Mouse (Mus musculus) kidney, postnatal 4 days (tissue): Measurements from ENCODE around the gene Fryl.

Experiments
- DNase-seq, 2 experiments: peaks; one replicate each; pipeline ENCODE4 v3.0.0; 2021; ENCODE audit warnings: mixed read lengths in 2 of 2

The Fryl gene

DNA sequence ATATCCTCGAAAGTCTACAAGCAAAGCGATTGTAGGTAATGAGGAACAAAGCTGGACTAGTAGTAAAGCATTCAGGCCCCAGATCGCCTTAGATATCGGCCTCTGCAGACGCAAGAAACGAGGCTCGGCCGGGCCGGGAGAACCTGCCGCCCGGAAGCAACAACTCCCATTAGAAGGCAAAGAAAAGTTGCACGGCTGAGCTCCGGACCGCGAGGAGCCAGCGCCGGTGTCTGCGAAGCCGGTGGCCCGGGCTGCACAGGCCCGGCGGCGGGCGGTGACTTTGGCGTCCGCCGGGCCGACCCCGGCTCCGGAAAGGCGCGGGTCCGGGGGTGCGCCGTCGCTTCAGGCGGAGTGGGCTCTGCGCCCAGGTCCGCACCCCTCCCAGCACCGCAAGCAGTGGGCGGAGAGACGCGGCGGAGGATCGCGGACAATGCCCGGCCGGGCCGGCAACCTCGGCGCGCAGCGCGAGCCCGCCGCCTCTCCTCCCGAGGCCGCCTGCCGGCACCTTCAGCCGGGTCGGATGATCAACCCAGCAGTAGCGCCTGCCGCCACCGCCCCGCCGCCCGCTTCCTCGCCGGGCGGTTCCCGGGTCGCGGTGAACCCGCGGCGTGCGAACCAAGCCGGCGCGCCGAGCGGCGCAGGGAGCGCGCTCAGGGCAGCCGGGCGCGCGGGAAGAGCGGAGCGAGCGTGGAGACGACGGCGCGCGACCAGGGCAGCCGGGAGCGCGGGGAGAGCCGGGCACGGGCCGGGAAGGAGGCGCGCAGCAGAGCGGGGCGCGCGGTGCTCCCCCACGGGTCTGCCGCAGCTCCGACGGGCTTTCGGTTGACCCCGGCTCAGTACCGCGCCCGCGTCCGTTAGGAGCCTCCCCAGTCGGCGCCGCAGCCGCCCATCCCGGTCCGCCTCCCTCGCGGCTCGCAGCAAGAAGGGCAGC lies 833 bp downstream of the Fryl start:
- peak; percentile 71 to 82 for DNase-seq

DNA sequence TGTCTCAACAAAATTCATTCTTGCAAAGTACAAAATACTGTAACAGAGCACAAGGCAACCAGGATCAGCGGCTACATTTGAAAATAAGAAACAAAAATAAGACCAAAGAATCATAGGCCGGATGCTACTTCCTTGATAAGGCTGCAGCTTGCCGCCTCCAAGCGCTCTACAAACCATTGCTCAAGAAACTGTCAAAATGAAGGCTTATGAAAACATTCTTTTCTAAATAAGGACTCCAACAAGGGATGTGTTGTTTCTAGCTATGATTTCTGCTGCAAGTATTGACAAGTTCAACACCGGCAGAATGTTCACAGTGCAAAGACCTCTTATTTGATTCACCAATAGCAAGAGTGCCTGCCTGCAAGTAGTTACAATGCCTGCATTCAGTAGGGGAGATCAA lies 1.8 kb downstream of the Fryl start:
- DNase-seq: no peak

DNA sequence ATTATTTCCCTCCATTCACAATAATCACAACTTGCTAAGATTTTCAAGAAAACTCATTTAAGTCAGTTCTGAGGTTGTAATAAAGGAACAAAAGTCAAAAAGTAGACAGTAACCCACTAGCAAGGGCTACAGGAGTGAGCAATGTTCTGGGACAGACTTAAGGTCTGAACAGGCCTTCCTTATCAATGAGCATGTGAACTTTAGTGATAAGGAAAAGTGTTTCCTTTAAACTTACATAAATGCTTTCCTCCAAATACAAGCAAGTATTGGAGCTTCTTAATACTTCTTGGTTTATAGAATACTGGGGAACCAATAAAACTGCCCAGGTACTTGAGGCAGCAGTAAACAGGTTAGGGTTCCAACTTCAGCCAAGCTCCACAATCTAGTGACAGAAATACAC lies 3.7 kb downstream of the Fryl start:
- no peak for DNase-seq

DNA sequence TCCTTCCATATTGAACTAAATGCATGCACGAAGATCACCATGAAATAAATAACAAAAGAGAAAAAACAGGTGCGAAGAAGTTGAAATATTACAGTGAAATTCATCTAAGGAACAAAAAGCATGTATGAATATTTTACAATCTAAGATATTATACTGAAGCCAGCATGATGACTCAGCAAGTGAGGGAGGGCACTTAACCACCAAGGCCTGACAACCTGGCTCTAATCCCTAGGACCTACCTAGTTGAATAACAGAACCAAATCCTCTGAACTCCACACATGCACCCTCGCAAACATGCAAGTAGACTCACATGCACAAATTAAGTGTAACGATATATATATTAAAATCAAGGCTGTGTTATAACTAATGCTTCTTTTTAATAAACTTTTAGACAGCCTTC lies 7.1 kb downstream of the Fryl start:
- no peak for DNase-seq

DNA sequence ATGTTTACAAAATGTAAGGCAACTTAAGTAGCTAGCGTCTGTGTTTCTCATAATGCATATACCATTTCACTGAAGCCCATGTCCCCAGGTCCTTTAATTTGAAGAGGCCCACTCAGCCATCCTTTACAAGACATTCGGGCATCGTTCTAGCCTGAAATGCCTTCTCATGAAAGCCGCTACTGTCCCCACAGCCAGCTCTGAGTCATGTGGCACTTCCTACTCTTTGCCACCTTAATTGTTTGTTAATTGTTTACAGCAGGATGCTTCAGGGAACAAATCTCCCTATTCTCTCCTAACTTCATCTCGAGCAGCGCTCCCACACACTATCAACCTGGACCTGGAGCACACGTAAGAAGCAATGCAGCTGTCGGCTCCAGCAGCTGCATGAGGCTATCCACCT lies 8.2 kb downstream of the Fryl start:
- no peak for DNase-seq

DNA sequence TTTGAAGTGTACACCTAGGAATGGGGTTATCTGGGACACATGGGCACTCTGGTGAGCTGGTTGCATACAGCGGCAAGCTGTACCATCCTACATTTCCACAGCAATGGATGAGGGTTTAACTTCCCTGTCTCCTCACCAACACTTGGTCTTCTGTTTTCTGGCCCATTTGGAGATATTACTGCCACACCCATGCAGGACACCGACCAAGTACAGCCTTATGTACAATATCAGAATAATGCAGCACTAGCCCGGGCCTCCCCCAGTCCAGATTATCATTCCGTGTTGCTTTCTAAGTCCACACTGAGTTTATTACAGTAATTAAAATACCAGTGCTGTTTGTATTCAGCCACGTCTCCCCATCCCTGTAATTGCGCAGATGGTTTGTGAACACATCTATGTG lies 10.0 kb downstream of the Fryl start:
- DNase-seq: no peak

DNA sequence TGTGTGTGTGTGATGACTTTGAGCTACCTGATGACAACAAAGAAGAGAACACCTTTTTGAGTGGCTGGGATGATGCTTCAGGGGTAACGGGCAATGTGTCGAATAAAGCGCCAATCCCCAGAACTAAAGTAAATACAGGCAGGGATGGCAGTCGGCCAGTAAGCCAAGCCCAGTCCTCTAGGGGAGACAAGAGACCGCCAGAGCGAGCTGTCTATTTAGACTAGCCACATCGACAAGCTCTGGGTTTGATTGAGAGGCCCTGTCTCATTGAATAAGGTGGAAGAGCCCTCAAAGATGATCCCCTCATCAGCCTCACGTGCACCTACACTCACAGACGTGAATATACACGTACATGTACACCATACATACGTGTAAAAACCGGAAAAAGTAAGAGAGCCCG lies 12.0 kb downstream of the Fryl start:
- no peak for DNase-seq

DNA sequence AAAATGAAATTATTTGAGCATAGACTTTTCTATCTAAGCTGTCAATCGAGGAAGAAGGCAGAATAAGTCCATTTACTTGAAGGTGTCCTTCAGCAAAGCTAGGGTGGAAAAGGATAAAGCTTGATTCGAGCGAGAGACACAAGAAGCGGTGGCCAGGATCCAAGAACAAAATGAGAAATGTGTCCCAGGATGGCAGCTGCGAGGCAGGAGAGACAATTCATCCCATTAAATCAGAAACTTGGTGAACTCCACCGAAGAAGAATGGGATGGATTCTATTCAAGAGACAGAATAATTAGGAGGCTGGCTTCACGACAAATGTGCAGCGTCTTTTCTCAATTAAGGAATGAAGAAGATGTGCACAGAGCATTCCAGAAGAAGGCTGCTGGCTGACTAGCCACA lies 14.5 kb downstream of the Fryl start:
- no peak for DNase-seq

DNA sequence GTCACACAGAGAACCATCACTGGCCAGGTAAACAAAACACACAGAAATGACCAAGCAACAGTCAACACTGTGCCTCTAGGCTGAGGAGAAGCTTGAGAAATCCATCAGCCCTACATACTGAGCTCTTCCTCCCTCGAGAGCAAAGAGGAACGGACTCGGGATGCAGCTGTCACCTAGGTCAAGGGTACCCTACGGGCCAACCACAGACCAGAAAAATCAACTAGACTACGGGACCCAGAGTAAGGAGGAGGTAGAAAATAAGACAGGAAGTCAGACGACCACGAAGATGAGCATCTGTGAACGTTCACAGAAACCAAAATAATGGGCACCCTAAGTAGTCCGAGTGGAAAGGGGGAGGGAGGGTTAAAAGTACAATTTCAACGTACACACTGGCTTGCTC lies 15.1 kb downstream of the Fryl start:
- no peak for DNase-seq

DNA sequence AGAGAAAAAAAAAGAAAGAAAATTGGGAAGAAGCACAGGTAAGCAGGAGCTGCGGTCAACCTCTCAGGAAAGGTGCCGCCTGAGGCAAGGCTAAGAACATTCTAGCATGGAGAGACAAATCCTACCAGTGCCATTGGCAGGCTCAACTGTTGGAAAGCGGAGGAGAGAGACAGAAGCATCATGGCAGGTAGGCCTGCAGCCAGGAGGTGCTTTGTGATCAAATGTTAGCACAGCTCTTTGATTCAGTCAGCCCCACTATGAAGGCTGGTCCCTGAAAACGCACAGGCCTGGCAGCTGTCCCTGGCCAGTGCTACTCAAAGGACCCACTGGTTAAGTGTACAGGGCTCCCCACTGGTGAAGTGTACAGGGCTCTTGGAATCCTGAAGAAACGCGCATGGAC lies 16.0 kb downstream of the Fryl start:
- DNase-seq: no peak

DNA sequence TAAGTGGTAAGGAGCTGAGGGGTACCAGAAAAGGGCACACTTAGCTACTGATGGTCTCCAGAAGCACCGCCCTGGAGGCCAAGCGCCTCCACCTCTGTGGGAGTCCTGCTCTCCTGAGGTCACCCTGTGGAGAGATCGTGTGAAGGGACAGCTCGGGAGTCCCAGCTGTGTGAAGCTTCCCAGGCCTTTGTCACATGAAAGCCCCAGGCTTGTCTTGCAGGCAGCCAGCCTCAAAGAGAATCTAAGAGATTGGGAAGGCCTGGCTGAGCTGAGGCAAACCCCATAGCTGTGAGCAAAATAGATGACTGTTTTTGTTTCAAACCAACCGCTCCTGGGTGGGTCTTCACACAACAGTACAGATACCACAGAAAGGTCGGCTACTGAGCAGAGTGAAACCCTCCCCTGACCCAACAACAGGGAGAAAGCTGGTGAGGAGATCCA lies 19.5 kb downstream of the Fryl start:
- peak; percentile 20 to 23 for DNase-seq

DNA sequence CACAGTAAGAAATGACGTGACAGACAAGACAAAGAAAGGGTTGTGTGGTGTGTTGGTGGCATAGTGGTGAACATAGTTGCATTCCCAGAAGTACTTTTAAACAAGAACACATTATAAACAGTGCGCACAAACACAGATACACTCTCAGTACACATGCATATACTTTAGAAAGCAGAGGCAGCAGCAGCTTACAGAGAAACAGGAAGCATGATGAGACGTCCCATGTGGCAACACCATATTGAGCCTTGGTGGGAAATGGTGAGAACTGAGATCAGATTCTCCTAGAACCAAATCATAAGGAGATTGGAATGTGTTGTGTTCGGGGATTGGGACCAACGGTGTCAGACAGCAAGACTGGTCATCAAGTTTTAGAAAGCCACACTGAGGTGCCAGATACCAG lies 21.2 kb downstream of the Fryl start:
- DNase-seq: no peak

DNA sequence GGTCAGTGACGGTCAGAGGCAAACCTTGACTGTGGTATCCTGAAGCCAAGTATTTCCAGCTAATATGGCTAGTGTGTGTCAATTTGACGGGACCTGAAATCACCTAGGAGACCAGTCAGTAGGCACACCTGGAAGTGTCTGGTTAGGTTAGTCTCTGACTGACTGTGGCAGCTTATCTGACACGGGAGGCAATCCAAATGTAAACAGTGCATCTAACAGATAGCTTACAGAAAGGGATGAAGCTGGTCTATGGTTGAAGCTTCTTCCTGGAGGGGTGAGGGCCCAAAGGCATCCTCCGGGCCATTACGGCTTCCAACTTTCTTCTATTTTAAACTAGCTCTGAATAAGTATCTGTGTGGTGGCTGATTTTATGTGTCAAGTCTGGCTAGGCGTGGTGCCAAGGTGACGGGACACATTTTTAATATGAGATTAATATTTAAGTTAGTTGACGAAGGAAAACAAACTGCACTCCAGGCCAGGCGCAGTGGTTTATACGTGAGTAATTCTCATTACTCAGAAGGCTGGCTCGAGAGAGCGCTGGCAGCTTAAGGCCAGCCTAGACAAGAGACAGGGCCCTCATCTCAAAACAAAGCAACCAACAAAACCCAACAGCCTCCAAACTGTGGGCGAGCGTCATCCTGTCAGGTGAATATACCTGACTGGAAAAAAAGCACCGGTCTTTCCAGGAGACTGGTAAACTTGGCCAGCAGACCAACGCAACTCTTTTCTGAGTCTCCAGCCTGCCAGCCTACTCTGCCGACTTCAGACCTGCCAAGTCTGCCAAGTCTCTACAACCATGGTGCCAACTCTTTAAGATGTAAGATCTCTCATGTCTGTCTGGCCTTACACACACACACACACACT lies 23.2 kb downstream of the Fryl start:
- DNase-seq: peak; percentile 28 to 35

DNA sequence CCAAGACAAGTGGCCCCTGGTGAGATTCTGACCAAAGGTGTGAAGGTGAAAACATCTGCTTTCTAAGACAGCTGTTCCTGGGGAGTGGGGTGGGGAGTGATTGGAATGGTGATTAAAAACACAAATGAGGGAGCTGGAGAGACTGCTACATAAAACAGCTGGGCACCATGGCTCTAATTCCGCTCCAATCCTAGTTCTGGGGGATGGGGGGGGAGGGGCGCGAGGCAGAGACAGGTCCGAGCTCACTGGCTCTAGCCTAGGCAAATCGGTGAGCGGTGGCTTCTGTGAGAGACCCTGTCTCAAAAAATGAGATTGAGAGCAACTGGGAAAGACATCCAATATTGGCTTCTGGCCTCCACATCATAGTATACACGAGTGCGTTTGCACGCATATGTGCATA lies 24.2 kb downstream of the Fryl start:
- no peak for DNase-seq

DNA sequence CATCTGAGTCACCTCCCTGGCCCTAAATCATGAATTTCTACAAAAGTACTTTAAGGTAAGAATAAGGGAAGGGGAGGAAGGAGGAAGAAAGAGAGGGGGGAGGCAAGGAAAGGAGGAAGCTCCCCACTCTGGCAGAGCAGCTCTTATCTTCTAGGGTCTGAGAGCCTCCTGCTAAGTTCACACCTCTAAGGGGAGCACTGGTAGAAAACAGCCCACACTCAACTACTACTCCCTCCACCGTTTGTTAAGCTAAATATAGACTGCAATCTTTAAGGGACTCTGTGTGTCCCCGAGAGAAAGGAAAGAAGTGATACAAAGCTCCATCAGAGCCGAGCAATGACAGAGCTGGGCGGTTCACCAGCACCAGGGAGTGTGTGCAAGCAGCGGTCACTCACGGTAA lies 24.6 kb downstream of the Fryl start:
- no peak for DNase-seq

DNA sequence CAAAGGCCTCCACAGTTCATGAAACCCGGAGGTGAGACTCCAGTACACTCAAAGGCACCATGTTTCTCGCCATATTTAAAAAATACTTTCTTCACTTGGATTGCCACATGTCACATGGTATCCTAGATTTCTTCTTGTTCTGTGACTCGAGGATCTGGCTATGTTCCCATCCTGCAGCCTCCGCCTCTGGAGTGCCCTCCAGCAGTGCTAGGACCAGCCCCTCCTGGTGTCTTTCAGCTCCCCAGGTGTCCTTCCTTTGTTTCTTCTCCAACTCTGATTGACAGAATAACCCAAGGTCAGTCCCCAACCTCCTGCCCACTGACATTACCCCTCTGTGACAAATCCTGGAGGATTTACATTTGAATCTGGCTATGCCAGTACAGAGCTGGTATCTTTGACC lies 26.2 kb downstream of the Fryl start:
- no peak for DNase-seq

DNA sequence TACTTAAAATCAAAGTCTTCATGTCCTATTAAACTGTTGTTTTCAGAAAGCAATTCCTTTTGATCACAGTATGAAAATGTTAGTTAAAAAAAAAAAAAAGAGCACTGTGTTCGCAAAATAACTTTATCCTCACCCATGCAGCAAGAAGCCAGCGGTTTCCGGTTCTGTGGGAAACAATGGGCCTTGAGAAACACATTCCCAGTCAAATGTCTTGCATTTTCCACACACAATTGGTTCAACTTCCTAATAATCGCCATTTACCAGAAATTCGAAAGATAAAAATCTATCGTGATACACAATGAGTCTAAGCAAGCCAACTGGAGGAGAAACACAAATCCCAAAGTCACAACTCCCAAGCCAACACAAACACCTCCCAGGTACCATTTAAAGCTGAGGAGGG lies 27.0 kb downstream of the Fryl start:
- peak in 1 of 2 experiments; percentile 30 for DNase-seq

DNA sequence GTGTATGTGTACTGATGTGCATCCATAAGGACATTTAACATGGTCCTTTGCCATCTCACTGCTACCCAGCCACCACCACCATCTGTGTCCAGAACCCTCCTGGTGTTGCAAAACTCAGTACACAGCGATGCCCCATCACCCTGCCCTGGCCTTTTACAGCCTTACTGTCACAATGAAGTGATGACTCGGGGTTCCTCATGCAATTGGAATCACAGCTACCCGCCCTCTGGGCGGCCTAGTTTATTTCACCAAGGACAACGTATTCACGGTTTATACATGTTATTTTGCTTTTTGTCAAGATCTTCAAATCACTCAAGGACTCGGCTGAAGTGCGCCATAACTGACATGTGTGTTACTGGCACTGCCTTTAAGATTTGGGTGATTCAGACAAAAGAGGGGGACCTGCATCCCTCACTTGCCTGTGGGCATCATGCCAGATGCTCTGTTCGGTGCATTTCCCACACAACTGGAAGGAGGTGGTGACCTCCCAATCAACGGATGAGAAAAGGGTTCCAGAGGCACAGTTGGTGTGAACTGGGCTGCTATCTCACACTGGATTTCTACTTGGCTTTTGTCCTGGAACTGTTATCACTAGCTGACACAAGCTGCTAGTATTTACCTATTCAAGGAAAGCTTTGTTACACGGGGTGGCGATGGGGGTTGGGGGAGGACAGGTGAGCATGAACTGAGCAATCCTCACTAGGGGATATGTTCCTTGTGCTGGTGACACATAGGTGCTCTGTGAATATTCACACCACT lies 27.9 kb downstream of the Fryl start:
- DNase-seq: no peak

DNA sequence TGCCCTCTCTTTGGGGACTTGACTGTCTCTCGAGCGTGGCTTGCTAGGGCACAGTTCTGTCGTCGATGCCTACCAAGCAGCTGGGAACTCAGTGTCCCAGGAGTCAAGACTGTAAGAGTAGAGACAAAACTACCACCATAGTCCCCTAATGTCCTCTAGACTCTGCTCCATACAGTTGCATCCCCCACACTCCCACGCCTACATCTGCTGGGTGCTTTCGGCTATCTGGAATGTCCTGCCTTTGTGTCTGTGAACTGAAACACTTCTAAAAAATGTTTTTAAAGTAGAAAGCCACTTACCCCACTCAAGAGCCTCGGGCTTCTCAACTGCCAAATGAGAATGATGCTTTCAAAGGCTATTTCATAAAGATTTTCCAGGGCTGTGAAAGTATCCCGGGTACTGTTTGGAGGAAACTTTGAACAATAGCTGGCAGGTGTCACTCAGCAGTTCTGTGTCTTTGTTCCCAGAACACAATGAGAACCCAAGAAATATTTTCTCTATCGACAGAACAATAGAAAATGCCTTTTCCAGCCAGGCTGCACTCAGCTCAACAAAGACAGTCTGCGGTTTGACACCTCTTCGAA lies 28.8 kb downstream of the Fryl start:
- peak; percentile 46 to 62 for DNase-seq

DNA sequence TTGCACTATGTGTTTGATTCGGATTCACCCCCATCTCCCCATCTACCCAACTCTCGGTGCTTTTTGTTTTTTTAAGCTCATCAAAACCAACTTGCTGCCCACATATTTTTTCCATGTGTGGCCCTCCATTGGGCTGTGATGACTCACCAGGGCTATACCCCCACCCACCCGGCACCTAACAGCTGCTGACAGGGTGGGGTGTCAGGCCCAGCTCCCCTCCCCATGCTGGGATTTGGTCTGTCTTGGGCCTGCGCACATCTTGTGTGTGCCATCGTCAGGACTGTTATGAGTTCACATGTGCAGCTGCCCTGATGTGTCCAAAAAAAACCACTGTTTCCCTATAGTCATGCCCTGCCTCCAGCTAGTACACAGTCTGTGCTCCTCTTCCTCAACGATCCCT lies 33.4 kb downstream of the Fryl start:
- DNase-seq: no peak

DNA sequence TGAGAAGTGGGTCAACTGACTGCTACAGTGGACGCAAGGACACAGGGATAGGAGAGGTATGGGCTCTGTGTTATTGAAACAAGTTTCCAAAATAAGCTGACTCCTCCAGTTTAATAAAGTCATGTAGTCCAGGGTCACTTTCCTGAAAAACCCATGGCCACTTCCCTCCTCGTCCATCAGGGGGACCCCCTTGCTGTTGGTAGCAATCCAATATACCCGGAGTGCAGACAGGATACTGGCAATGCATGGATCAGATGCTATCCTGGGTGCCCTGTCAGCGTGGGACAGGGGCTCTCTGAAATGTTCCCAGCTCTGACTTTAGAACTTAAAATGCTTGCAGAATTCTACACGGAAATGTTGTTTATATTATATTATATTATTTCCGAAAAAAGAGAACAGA lies 34.0 kb downstream of the Fryl start:
- DNase-seq: peak; percentile 65 to 68

DNA sequence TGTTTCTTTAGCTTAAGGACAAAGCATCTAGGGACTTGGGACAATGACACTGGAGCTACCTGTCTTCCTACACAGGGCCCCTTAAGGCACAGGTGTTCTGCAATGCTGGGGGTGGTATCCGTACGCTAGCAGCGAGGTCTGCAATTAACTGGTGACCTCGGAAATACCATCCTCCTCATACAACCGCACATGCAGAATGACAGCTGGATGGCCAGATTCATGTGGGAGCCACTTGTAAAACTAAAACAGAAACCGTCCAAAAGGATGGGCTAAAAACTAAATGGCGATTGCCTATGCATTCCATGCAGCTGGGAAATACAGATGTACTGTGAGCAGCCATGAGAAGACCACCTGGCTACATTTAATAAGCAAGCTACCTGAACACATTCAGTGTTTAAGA lies 34.6 kb downstream of the Fryl start:
- no peak for DNase-seq

DNA sequence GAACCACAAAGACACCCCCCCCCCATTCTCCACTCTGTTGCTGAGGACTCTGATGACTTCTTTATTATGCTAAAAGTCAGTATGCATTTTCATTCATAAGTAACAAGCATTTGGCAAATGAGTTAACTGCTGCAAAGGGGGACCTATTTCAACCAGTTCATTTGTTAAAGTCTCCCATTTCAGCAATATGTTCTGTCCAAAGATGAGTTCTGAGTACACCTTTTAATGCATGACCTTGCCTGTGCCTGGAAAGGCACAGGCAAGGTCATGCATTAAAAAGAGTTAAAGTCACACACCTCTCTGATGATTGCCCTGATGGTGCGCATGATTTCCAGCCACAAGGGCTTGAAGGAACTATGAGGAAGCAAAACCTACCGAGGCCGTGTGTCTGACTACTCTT lies 36.7 kb downstream of the Fryl start:
- DNase-seq: no peak
